In the genomic region with DNA sequence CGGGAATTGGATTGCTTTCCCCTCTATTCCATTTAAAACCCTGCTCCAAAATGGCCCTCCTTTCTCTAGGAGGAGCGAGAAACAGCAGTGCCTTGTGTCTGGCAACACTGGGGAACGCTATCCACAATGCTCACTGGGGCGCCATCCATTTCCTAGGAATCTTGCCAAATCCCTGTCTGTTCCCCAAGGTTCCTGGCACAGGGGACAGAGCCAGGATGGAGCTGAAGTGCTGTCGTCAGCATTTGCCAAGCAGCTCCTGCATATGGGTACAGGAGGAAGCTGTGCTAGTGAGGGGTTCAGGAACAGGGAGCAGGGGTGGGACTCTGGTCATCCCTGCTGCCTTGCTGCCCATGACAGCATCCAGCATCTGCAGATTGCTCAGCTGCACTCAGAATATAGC, we compare ENCODE assay signal across 7 mouse cellular contexts.
DNase-seq lines count a peak whose midpoint lies in the region; ATAC-seq lines count a peak whose summit lies in the region.

No protein-coding gene starts in this region.

- peak overlapping the region; percentile 33 for H3K9ac ChIP-seq in midbrain, embryonic 11.5 days (ENCODE audit: low read length)

- 57% methylated on average over 5 of the region's 5 CpGs for WGBS in midbrain, embryonic 11.5 days

- DNase-seq in adrenal gland, adult (ENCODE audit: inconsistent age in 2 of 2, low spot score in 1 of 2), result peak; percentile 81 to 91
- peak; percentile 78 to 82 for DNase-seq in adrenal gland, postnatal 36 days
- peak; percentile 66 for DNase-seq in frontal cortex, postnatal 10 days (ENCODE audit: low spot score in 2 of 2)
- DNase-seq in layer of hippocampus, adult 9-10 months (ENCODE audit: low spot score), result peak; percentile 58
- DNase-seq in midbrain, embryonic 11.5 days (ENCODE audit: low spot score, missing footprints), result no peak
- no peak for DNase-seq in thymus, postnatal 0 days (ENCODE audit: low spot score)

- no peak overlapping the region for H3K4me2 ChIP-seq in midbrain, embryonic 11.5 days

- peak overlapping the region; percentile 48; the same call in 1 of the 2 replicates for H3K27ac ChIP-seq in midbrain, embryonic 11.5 days (ENCODE audit: low read depth, low read length)

- peaks cover 26% of the 10 kb centered on the region for H3K4me1 ChIP-seq in midbrain, embryonic 11.5 days (ENCODE audit: control insufficient read depth, insufficient read depth, low read length)

- no peaks in the 10 kb centered on the region for H3K27me3 ChIP-seq in midbrain, embryonic 11.5 days (ENCODE audit: control insufficient read depth, insufficient read depth, low read length)

- H3K9me3 ChIP-seq in midbrain, embryonic 11.5 days (ENCODE audit: control insufficient read depth, low read length), result no peaks in the 10 kb centered on the region

- H3K36me3 ChIP-seq in midbrain, embryonic 11.5 days (ENCODE audit: control insufficient read depth, insufficient read depth, low read length), result no peaks in the 10 kb centered on the region

- no peak overlapping the region for H3K4me3 ChIP-seq in midbrain, embryonic 11.5 days (ENCODE audit: low read depth, low read length)

- ATAC-seq in midbrain, embryonic 11.5 days (ENCODE audit: low FRiP score), result no peak
- ATAC-seq in activated CD4-positive, CD25-positive, alpha-beta regulatory T cell, adult 4 months, result no peak

Comparison
In these comparisons a context has a peak if more than half of its experiments do, and no peak if none do; other contexts are left out.
1. DNase-seq: peak in adrenal gland, adult (2 of 2), adrenal gland, postnatal 36 days (2 of 2), frontal cortex, postnatal 10 days (2 of 2) and layer of hippocampus, adult 9-10 months (single experiment); none in midbrain, embryonic 11.5 days (single experiment) and thymus, postnatal 0 days (single experiment).